Mouse (Mus musculus) lung, embryonic 15.5 days (tissue): Measurements from ENCODE around the gene Cipc. TPM values are rescaled to one million over a fixed set of nuclear protein-coding genes. Genes with fewer than 3 reads are reported as not detected.
A peak's percentile ranks its signal among the peaks of the same experiment; 100 is the strongest.

Source experiments
- ATAC-seq: fragments of 200-750 bp; cut with Nextera tagmentation; 2 replicates; pipeline ENCODE4 v1.8.0; 2017; ENCODE audit warnings: moderate number of reproducible peaks, borderline replicate concordance; ENCODE audit not compliant: low FRiP score, low TSS enrichment; ENCODE audit errors: extremely low read depth
- H3K27ac ChIP-seq: fragments of 300-500 bp; sonication (generic); 2 replicates; pipeline ENCODE4 v1.5.1; 2015; ENCODE audit warnings: moderate library complexity, mild to moderate bottlenecking, inconsistent platforms
- H3K27me3 ChIP-seq: fragments of 300-500 bp; sonication (generic); 2 replicates; pipeline ENCODE4 v1.6.1; 2015; ENCODE audit warnings: inconsistent platforms
- H3K36me3 ChIP-seq: fragments of 300-500 bp; sonication (generic); 2 replicates; pipeline ENCODE4 v1.6.1; 2015; ENCODE audit warnings: inconsistent platforms
- H3K4me1 ChIP-seq: fragments of 300-500 bp; sonication (generic); 2 replicates; pipeline ENCODE4 v1.6.1; 2015; ENCODE audit warnings: inconsistent platforms
- H3K4me2 ChIP-seq: fragments of 300-500 bp; sonication (generic); 2 replicates; pipeline ENCODE4 v1.6.1; 2015; ENCODE audit warnings: inconsistent platforms, mild to moderate bottlenecking, moderate library complexity
- H3K4me3 ChIP-seq: fragments of 300-500 bp; sonication (generic); 2 replicates; pipeline ENCODE4 v1.5.1; 2015; ENCODE audit warnings: mild to moderate bottlenecking, inconsistent platforms
- H3K9ac ChIP-seq: fragments of 300-500 bp; sonication (generic); 2 replicates; pipeline ENCODE4 v1.6.1; 2015; ENCODE audit warnings: inconsistent platforms
- H3K9me3 ChIP-seq: fragments of 300-500 bp; sonication (generic); 2 replicates; pipeline ENCODE4 v1.6.1; 2016; ENCODE audit warnings: inconsistent platforms
- WGBS: fragments of 180-500 bp; shearing (Covaris S2); methylation state at CpG from one replicate; pipeline ENCODE4 v1.1.7; 2015; 5-methylcytosine and 5-hydroxymethylcytosine counted together
- polyA plus RNA-seq: library from polyadenylated mRNA; unstranded; fragments of >200 nt; fragmentation: Nextera tagmentation; extraction: Ambion mirVana; gene quantifications from 2 replicates; pipeline ENCODE4 v1.2.1, GENCODE M21; 2015

Gene Cipc
- polyA plus RNA-seq, 1 experiment from 2014 or later, result 19.2 TPM

DNA sequence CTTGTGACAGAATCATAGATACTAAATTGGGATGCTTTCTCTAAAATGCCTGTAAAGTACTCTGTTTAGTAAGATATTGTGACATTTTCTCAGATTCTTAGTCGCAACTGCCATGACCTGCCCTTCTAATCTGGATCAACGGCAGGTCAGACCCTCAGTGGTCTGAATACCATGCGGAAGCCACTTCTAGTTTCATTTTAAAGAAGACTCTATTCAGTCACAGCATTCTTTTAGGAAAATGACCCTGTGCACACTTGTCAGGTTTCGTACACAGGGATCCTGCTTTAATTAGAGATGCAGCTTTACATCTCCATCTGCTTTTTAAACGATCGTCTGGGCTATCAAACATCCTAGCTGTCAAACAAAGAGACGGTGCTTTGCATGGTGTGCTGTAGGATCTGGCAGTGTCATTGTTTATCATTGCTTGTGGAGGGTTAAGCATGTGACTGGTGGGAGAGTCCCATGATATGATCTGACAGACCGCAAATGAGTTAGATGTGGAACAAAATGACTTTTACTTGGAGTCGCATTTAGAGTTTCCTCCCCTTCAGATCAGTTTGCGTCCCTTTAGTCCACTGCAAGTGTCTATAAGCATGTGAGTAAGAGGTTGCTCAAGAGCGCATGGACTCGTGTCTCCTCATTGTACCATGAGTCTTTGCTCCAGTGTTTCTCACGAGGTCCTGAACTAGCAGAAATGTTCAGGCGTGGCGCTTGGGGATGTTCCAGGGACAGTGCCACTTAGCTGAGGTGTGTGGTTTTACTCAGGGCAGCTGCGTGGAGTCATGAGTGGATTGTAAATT is 3.5 kb downstream of the Cipc start:
- 63% methylated on average over 16 of the region's 16 CpGs for WGBS
- H3K27me3 ChIP-seq, result no peaks in the 10 kb centered on the region
- no peak overlapping the region for H3K27ac ChIP-seq
- ATAC-seq, result no peak
- H3K4me3 ChIP-seq, result no peak overlapping the region
- peaks cover 36% of the 10 kb centered on the region for H3K4me1 ChIP-seq
- H3K9me3 ChIP-seq, result no peaks in the 10 kb centered on the region
- H3K4me2 ChIP-seq, result no peak overlapping the region
- H3K36me3 ChIP-seq, result peaks cover 17% of the 10 kb centered on the region
- no peak overlapping the region for H3K9ac ChIP-seq

DNA sequence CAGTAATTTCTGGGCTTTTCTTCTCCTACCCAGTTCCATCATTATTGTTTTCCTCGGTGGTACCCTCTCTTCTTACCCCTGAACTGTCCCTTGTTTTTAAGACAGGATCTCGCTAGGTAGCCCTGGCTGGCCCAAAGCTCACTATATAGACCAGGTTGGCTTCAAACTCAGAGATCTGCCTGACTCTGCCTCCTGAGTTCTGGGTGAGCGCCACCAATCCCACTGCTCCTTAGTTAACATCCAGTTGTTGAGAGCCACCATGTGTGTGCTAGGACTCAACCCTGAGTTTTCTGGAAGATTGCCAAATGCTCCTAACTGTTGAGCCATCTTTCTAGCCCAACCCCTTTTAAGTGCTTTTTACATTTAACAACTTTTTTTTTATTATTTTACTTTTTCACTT is 4.1 kb downstream of the Cipc start:
- Histone ChIP-seq H3K36me3 (peaks cover 23% of the 10 kb centered on the region), H3K9me3 (no peaks in the 10 kb centered on the region), H3K4me3 (no peak overlapping the region), H3K4me1 (peaks cover 34% of the 10 kb centered on the region), H3K27me3 (no peaks in the 10 kb centered on the region), H3K4me2 (no peak overlapping the region), H3K27ac (no peak overlapping the region), H3K9ac (no peak overlapping the region)
- 92% methylated on average over 3 of the region's 3 CpGs for WGBS
- ATAC-seq, result no peak

DNA sequence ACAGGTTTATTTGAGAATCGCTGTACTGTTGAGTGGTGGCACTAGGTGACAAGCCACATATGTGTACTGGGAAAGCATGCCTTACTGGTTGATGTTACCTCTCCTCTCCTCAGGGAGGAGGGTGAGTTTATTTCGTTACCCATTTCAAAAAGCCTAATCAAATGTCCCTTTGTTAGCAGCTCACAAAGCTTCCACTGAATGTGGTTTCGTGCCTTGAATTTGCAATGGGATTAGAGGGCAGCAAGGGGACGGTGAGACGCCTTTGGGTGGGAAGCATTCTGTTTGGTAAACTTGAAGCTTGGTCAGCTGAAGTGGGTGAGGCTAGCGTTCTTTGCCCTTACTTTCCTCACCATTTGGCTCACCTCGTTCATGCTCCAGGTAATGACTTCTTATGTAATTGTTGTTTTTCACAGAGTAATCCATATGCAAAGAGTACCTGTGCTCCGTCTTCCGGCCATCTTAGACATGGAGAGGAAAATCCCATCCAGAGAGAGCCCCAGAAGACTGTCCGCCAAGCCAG is 5.5 kb downstream of the Cipc start:
- no peak for ATAC-seq
- H3K4me2 ChIP-seq, result no peak overlapping the region
- no peak overlapping the region for H3K4me3 ChIP-seq
- WGBS, result 88% methylated on average over 10 of the region's 10 CpGs
- H3K27me3 ChIP-seq, result no peaks in the 10 kb centered on the region
- peaks cover 30% of the 10 kb centered on the region for H3K36me3 ChIP-seq
- no peaks in the 10 kb centered on the region for H3K9me3 ChIP-seq
- H3K27ac ChIP-seq, result no peak overlapping the region
- peaks cover 31% of the 10 kb centered on the region for H3K4me1 ChIP-seq
- H3K9ac ChIP-seq, result no peak overlapping the region

DNA sequence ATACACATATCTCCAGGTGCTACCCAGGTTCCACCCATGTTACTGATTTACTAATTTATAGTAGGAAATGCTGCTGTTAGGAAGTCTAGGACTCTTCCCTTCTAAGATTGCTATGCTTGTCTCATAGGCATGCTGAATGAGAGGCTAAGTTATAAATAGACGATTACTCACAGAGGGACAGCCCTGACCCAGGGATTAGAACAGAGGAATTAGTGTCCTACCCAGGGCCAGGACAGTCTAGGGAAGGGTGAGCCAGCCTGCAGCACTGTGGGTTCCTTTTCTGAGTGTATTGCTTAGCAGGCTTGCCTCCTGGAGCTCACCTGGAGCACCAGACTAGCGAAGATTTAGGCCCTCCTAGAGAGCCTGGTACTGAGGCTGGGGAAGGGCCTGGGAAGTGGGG is 9.1 kb downstream of the Cipc start:
- Histone ChIP-seq H3K9me3 (no peaks in the 10 kb centered on the region), H3K9ac (no peak overlapping the region), H3K27me3 (no peaks in the 10 kb centered on the region), H3K4me1 (0 out of 2 replicates have a peak, but pooled peaks cover 2% of the 10 kb centered on the region), H3K4me3 (no peak overlapping the region), H3K36me3 (peaks cover 53% of the 10 kb centered on the region), H3K4me2 (no peak overlapping the region), H3K27ac (no peak overlapping the region)
- WGBS, result 94% methylated on average over 2 of the region's 2 CpGs
- no peak; the same call in 1 of the 2 replicates for ATAC-seq

DNA sequence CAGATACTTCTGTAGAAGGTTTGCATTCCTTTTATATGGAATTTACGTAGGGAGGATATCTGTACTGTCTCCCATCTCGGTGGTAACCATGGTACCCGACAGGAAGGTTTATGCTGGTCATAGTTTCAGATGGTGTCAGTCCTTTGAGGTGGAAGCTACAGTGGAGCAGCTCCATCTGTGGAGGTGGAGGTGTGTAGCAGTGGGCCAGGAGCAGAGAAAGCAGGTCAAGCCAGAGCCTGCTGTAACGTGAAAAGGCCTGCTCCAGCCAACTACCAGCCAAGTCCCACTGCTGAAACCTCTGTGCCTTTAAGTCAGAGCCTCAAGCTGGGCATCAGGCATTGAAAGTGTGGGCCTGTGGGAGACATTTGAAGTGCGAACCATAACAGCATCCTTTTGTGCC is 11.7 kb downstream of the Cipc start:
- WGBS, result 93% methylated on average over 5 of the region's 5 CpGs
- peaks cover 69% of the 10 kb centered on the region for H3K36me3 ChIP-seq
- no peak for ATAC-seq

DNA sequence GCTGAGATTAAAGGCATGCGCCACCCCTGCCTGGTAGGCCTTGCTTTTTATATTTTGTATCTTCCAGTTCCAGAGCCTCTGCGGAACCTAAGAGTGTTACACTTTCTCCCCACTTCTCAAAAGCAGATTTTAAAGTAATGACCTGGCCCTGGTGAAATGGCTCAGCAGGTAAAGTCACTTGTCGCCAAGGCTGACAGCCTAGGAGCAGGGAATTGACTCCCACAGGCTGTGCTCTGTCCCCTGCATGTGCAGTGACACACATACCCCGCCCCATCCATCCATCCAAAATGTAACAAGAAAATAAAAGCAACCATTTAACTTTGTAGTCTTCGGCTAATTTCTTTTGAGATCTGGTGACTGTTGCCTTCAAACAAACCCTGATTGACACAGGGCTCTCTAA is 12.8 kb downstream of the Cipc start:
- no peak overlapping the region for H3K4me2 ChIP-seq
- no peak overlapping the region for H3K27ac ChIP-seq
- H3K27me3 ChIP-seq, result no peaks in the 10 kb centered on the region
- H3K9me3 ChIP-seq, result no peaks in the 10 kb centered on the region
- H3K9ac ChIP-seq, result no peak overlapping the region
- 90% methylated on average over 5 of the region's 5 CpGs for WGBS
- peaks cover 72% of the 10 kb centered on the region for H3K36me3 ChIP-seq
- 0 out of 2 replicates have a peak, but pooled peaks cover 4% of the 10 kb centered on the region for H3K4me1 ChIP-seq
- no peak for ATAC-seq
- H3K4me3 ChIP-seq, result no peak overlapping the region

More for the DNA sequence above, 11.7 kb downstream of the Cipc start:
- Histone ChIP-seq H3K27me3 (no peaks in the 10 kb centered on the region), H3K27ac (no peak overlapping the region), H3K9ac (no peak overlapping the region), H3K4me1 (no peaks in the 10 kb centered on the region), H3K4me3 (no peak overlapping the region), H3K9me3 (no peaks in the 10 kb centered on the region), H3K4me2 (no peak overlapping the region)

DNA sequence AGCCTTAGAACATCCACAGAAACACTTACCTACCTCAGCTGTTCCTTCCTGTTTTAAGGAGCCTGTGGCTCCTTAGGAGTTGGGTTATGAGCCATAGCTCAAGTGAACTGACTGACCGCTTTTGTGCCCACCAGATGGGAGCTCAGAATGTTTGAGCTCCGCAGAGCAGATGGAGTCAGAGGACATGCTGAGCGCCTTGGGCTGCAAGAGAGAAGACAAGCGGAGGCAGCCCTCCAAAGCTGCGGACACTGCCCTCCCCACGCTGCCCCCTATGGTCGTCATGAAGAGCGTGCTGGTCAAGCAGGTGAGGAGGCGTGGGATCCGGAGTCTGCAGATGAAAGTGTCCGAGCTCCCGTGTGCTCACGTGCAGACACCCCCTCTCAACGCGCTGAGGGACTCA is 13.3 kb downstream of the Cipc start:
- H3K27me3 ChIP-seq, result no peaks in the 10 kb centered on the region

DNA sequence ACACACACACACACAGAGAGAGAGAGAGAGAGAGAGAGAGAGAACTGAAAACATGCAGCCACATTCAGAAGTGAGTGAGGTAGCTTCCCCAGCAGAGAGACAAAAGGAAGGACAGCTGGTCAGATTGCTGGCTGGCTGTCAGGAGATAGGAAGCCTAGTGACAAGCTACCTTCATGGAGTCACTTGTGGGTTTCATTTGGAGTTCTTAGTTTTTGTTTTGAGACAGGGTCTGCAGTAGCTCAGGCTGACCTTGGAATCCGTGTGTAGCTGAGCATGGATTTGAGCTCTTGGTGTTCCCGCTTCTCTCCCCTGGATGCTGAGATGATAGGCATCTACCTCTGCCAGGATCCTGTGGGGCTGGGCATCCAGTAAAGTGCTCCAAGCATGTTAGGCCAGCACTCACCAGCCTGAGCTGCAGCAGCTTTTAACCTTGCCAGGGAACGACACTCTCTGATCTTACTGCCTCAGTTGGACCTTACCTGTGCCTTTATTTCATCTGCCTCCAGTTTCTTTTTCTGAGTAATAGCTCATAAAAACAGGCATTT is 14.0 kb downstream of the Cipc start:
- no peak for ATAC-seq
- 0 out of 2 replicates have a peak, but pooled peaks cover 6% of the 10 kb centered on the region for H3K4me1 ChIP-seq
- H3K4me3 ChIP-seq, result no peak overlapping the region
- H3K27me3 ChIP-seq, result no peaks in the 10 kb centered on the region
- H3K4me2 ChIP-seq, result no peak overlapping the region
- no peak overlapping the region for H3K27ac ChIP-seq
- 95% methylated on average over 3 of the region's 3 CpGs for WGBS
- no peak overlapping the region for H3K9ac ChIP-seq
- no peaks in the 10 kb centered on the region for H3K9me3 ChIP-seq
- peaks cover 64% of the 10 kb centered on the region for H3K36me3 ChIP-seq

More for the DNA sequence above, 13.3 kb downstream of the Cipc start:
- Histone ChIP-seq H3K9ac (no peak overlapping the region), H3K27ac (no peak overlapping the region), H3K4me2 (no peak overlapping the region), H3K4me1 (0 out of 2 replicates have a peak, but pooled peaks cover 6% of the 10 kb centered on the region), H3K9me3 (no peaks in the 10 kb centered on the region), H3K36me3 (peaks cover 72% of the 10 kb centered on the region), H3K4me3 (no peak overlapping the region)
- no peak for ATAC-seq
- 87% methylated on average over 15 of the region's 15 CpGs for WGBS

DNA sequence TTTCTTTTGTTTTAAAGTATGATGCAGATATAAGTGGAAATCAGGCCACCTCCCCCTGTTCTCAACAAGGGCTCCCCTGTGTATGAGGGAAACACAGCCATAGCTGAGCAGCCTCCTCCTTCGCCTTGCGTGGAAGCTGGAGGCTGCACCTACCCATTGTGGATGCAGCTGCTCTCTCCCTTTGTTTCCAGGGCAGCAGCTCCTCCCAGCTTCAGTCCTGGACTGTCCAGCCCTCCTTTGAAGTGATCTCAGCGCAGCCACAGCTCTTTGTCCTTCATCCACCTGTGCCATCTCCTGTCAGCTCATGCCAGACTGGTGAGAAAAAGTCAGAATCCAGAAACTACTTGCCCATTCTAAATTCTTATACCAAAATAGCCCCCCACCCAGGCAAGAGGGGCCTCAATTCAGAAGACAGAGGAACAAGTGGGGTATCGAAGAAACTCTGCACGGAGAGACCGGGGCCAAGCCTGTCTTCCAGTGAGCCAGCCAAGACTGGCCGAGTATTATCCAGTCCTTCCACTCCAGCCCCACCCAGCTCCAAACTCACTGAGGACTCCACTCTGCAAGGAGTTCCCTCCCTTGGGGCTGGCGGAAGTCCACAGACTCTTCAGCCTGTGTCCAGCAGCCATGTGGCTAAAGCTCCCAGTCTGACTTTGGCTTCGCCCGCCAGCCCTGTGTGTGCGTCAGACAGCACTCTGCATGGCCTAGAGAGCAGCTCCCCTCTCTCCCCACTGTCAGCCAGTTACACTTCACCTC is 14.9 kb downstream of the Cipc start:
- H3K4me1 ChIP-seq, result 0 out of 2 replicates have a peak, but pooled peaks cover 6% of the 10 kb centered on the region
- no peak overlapping the region for H3K27ac ChIP-seq
- H3K9ac ChIP-seq, result no peak overlapping the region
- ATAC-seq, result no peak
- no peak overlapping the region for H3K4me3 ChIP-seq
- H3K9me3 ChIP-seq, result no peaks in the 10 kb centered on the region
- 88% methylated on average over 11 of the region's 11 CpGs for WGBS
- H3K4me2 ChIP-seq, result no peak overlapping the region
- H3K36me3 ChIP-seq, result peaks cover 57% of the 10 kb centered on the region
- H3K27me3 ChIP-seq, result no peaks in the 10 kb centered on the region

DNA sequence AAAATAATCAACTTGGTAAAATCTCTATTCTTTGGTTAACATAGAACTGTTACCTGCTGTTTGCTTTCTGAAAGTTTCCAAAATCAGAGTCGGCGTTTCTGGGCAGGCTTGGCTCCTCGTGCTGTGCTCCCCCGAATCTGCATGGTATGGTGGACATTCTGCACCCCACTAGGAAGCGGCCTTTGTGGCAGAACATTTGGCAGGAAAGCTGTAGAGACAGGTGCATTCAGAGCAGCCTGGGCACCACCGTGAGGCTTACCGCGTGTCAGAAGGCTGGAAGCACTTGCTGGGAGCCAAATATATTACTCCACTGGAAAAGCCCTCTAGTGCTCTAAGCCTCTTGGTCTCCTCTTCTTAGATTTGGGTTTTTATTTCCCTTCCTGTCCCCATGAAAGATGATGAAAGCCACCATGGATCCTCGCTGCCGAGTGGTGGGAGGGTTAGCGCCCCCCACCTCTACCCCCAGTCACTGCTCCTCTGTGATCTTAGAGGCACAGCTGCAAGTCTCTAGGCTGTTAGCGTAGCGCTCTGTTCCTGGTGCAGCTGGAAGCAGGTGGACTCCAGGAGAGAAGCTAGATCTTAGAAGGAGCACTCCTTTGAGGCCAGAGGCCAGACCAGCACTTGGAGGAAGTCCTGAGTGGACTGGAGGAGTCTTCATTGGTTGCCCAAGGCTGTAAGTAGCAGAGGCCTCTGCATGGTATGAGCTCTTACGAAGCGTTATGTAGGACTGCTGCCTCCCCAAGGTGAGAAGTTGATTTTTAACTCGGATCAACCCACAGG is 17.6 kb downstream of the Cipc start:
- H3K9ac ChIP-seq, result no peak overlapping the region
- no peaks in the 10 kb centered on the region for H3K27me3 ChIP-seq
- H3K36me3 ChIP-seq, result peaks cover 45% of the 10 kb centered on the region
- 0 out of 2 replicates have a peak, but pooled peaks cover 6% of the 10 kb centered on the region for H3K4me1 ChIP-seq
- 83% methylated on average over 16 of the region's 16 CpGs for WGBS
- H3K4me3 ChIP-seq, result no peak overlapping the region
- H3K9me3 ChIP-seq, result no peaks in the 10 kb centered on the region
- H3K27ac ChIP-seq, result peak overlapping the region; percentile 59; the same call in 1 of the 2 replicates
- no peak for ATAC-seq
- H3K4me2 ChIP-seq, result no peak overlapping the region

- H3K27ac ChIP-seq, result no peak overlapping the region
- no peaks in the 10 kb centered on the region for H3K9me3 ChIP-seq
- H3K27me3 ChIP-seq, result no peaks in the 10 kb centered on the region
- peaks cover 37% of the 10 kb centered on the region for H3K36me3 ChIP-seq
- WGBS, result 83% methylated on average over 4 of the region's 4 CpGs
- 0 out of 2 replicates have a peak, but pooled peaks cover 6% of the 10 kb centered on the region for H3K4me1 ChIP-seq
- no peak overlapping the region for H3K4me3 ChIP-seq
- H3K9ac ChIP-seq, result no peak overlapping the region
- ATAC-seq, result no peak
- H3K4me2 ChIP-seq, result no peak overlapping the region
Measured at GRCm38 (mm10) chr12:86965237-86965799, 18.5 kb downstream of the Cipc start.
